Mouse (Mus musculus) liver, adult (tissue): ENCODE measurements around the gene Gja8.

Experiments
- GATA4 ChIP-seq: IDR thresholded peaks from 2 replicates; pipeline ENCODE4 v1.6.1; 2014; ENCODE audit warnings: mild to moderate bottlenecking, low read length; ENCODE audit not compliant: insufficient replicate concordance

The Gja8 gene

GRCm38 (mm10) chr3:96925920-96926319 is at the start of gene Gja8:
TSS of gene Gja8 (minus strand) at chr3:96926020.
- no peak for TF ChIP-seq GATA4

GRCm38 (mm10) chr3:96974467-96974866 is 48.6 kb upstream of the Gja8 start:
- no peak for TF ChIP-seq GATA4

- no peak for TF ChIP-seq GATA4
Measured at GRCm38 (mm10) chr3:96970986-96971385, 45.2 kb upstream of the Gja8 start.

DNA sequence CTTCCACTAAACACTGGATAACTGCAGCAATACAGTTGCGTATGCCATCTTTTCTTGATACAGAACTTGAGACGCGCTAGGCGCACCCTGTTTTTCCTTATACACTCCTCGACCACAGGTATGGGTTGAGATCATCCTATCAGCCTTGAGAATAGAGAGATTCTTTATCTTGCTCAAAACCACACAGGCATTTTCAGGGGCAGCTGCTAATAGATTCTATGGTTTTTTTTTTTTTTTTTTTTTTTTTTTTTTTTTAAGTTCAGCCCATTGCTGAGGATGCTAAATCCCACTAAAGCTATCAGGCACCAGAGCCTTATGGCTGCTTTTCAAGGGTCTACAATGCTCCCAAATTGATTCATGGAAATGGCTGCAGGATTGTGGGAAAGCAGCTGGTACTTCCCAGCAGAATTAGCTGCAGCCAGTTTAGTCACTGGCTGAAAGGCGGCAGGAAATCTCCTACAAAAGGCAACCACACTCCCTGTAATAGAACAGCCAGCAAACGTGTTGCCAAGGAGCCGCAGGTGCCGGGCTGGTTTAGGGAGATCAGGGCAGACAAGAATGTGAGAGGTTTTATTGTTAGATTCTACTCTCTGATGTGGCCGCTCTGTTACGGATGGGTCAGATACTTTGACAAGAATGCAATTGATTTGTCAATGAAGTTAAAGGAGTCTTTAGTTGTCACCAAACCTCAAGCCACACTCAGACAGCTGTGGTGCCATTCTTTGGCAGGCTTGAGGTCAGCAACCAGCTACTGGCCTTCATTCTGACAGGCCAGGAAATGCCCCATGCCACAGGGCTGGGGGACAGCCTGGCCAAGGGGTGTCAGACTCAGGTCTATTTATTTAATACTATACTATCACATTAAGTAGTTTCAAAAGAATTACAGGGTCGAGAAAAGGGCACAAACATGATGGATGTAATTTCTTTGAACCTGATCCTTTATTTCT is 37.5 kb upstream of the Gja8 start:
- TF ChIP-seq GATA4, result no peak

DNA sequence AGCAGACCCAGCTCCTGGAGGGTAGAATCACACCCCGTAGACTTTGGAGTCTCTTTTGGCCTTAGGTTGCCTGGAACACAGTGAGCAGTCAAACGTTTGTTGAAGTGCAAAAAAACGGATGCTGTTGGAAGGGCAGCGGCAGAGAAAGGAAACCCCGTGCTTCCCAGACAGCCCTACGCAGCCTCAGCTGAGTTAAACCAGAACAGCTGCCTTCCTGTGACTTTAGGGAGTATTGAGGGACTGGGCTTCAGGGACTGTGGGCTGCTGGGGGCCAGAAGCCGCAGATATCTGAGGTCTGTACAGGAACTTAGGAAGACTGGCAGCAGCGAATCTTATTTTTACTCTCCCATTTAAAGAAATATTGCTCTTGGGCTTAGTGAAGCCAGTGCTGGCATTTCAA is 34.8 kb upstream of the Gja8 start:
- no peak for TF ChIP-seq GATA4

DNA sequence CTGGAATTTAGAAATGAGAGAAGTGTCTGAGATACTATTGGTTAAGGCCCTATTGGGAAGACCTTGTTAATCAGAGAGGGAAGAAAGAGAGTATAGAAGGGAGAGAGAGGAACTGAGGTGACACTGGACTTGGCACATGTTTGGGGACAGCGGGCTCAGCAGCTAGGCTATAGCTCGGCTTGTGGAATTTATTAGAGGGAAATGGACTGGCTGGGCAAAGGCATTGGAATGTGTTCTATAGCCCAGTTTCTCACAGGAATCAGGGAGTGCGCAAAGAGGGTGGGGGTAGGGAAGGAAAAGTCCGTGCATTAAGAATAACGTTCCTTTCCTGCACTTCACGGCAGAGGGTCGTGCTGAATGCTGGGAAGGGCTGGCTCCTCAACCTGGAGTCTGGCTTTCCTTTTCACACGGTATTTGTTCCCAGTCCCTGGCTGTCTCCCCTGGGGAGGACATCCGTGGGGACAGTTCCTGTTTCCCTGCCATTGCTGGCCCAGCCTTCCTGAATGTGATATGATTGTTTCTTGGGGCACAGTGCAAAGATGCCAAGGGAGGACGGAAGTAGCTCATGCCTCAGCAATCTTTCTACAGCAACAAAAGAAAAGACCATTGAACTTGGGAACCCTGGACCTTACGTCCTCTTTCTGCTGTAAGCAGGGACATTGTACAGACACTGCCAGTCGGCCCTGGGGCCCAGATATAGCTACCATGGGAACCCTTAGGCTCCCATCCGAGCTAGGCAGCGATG is 27.8 kb upstream of the Gja8 start:
- peak; percentile 90; the same call in 1 of the 2 replicates for TF ChIP-seq GATA4

- no peak for TF ChIP-seq GATA4
Measured at GRCm38 (mm10) chr3:96942706-96943105, 16.9 kb upstream of the Gja8 start.

DNA sequence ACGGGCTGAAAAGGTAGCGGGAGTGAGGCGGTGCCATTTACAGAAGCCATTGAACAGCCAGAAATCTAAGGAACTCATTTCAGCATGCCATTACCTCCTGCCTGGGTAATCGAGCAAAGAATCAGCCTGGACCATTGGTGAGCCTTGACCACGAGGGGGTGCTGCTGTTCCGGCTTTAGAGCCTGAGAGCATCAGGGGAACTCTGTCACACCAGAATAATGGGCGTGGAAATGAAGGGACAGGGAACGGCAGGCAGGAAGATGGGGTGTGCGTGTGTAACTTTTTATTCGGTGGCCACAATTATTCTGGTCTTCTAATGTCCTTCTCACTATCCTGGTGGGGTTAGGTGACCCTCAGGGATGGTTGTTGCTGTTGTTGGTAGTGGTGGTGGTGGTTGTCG is 12.9 kb upstream of the Gja8 start:
- no peak for TF ChIP-seq GATA4

- no peak for TF ChIP-seq GATA4
Measured at GRCm38 (mm10) chr3:96937606-96938005, 11.8 kb upstream of the Gja8 start.

GRCm38 (mm10) chr3:96936241-96936640 is 10.4 kb upstream of the Gja8 start:
- no peak for TF ChIP-seq GATA4

- no peak for TF ChIP-seq GATA4
Measured at GRCm38 (mm10) chr3:96931261-96931681, 5.5 kb upstream of the Gja8 start.

- TF ChIP-seq GATA4, result no peak
Measured at GRCm38 (mm10) chr3:96924631-96925030, 1.2 kb downstream of the Gja8 start.

- no peak for TF ChIP-seq GATA4
Measured at GRCm38 (mm10) chr3:96920991-96921390, 4.8 kb downstream of the Gja8 start.

GRCm38 (mm10) chr3:96905592-96905991 is 20.2 kb downstream of the Gja8 start:
- no peak for TF ChIP-seq GATA4

DNA sequence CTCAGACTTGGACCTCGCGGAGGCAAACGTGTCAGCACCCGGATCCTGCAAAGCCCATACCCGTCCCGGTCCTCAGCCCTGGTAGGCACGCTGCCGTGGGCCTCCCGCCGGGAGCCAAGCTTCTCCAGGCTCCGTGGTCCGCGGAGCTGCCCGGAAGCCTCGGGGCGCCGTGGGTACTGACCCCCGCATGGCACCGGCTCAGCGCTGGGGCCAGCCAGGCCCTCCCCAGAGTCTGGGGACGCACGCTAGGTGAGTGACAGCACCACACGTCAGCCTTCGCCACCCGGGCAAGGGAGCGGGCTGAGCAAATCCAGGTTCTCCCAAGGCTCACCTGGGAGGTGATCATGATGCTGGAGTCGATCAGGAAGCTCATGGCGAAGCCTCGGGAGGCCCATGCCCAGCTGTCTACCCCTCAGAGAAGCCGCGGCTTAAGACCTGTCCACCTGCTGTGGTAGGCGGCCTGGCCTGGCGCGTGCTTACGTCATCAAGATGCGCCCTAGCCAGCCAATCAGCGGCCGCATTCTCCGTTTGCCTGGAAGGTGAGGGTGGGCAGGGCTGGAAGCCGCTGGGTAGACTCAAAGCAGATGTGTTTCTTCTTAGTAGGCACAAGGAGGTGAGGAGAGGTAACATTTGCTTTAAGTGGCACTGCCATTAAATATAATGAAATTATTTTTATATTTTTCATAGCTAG is 20.8 kb downstream of the Gja8 start, which contains the start of gene Gpr89:
Gene Gpr89, minus strand, starts transcription at position 496 of the 691 bp plus-strand sequence.
- no peak; the same call in 1 of the 2 replicates for TF ChIP-seq GATA4

DNA sequence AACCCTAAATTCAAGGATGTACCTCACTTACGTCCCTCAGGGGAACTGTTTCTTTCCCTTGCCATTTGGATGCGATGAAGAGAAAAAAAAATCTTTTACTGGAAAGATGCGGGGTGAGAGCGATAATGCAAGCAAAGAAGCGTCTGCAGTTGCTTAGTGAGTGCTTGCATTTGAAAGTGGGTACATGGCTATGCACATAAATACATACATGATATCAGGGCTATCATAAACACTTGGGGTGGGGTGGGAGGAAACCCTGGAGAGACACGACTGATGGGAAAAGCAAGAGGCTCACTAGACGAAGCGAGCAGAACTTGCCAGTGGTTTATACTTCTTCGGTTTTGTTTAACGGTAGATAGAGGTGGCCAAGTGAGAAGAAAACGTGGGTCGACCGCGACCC is 21.4 kb downstream of the Gja8 start, which contains the start of gene Gja5:
Gene Gja5, plus strand, starts transcription at position 301 of the 400 bp plus-strand sequence.
- TF ChIP-seq GATA4, result no peak
